Mouse (Mus musculus): ENCODE data around the gene Wbp11. TPM values are rescaled to one million over a fixed set of nuclear protein-coding genes. Genes with fewer than 3 reads are reported as not detected.

Wbp11 gene
- polyA plus RNA-seq, 1 experiment: 72.3 TPM

GRCm38 (mm10) chr6:136776392-136776791 is 51.6 kb downstream of the Wbp11 start:
- Histone ChIP-seq H3K36me3 (ENCODE audit: control insufficient read depth, insufficient read depth, low read length) (no peaks in the 10 kb centered on the region), H3K4me1 (replicated peaks; ENCODE audit: control insufficient read depth, insufficient read depth, low read length) (no peaks in the 10 kb centered on the region), H3K27me3 (ENCODE audit: control insufficient read depth, insufficient read depth, low read length) (no peaks in the 10 kb centered on the region), H3K4me3 (ENCODE audit: control insufficient read depth, insufficient read depth, low read length) (no peak overlapping the region), H3K27ac (ENCODE audit: control insufficient read depth, insufficient read depth, low read length) (no peak overlapping the region)
- no peak for DNase-seq
- 97% methylated on average over 1 of the region's 1 CpGs for WGBS
- TF ChIP-seq CTCF (IDR thresholded peaks at IDR 0.05; ENCODE audit: borderline replicate concordance, control insufficient read depth, extremely low read depth, insufficient read depth, low read length, poor library complexity) (no peak), POLR2A (IDR thresholded peaks at IDR 0.05; ENCODE audit: control insufficient read depth, extremely low read depth, insufficient read depth, low read length, poor library complexity) (no peak)

- Histone ChIP-seq H3K27me3 (ENCODE audit: control insufficient read depth, insufficient read depth, low read length) (no peaks in the 10 kb centered on the region), H3K4me3 (ENCODE audit: control insufficient read depth, insufficient read depth, low read length) (no peak overlapping the region), H3K27ac (ENCODE audit: control insufficient read depth, insufficient read depth, low read length) (no peak overlapping the region), H3K36me3 (ENCODE audit: control insufficient read depth, insufficient read depth, low read length) (no peaks in the 10 kb centered on the region), H3K4me1 (replicated peaks; ENCODE audit: control insufficient read depth, insufficient read depth, low read length) (no peaks in the 10 kb centered on the region)
- no peak for TF ChIP-seq POLR2A (IDR thresholded peaks at IDR 0.05; ENCODE audit: control insufficient read depth, extremely low read depth, insufficient read depth, low read length, poor library complexity)
- no peak for DNase-seq
- WGBS: 92% methylated on average over 7 of the region's 7 CpGs
Observed at GRCm38 (mm10) chr6:136769859-136770258, 58.2 kb downstream of the Wbp11 start.

GRCm38 (mm10) chr6:136769143-136769542 is 58.9 kb downstream of the Wbp11 start:
- Histone ChIP-seq H3K27me3 (ENCODE audit: control insufficient read depth, insufficient read depth, low read length) (no peaks in the 10 kb centered on the region), H3K4me3 (ENCODE audit: control insufficient read depth, insufficient read depth, low read length) (no peak overlapping the region), H3K36me3 (ENCODE audit: control insufficient read depth, insufficient read depth, low read length) (no peaks in the 10 kb centered on the region), H3K4me1 (replicated peaks; ENCODE audit: control insufficient read depth, insufficient read depth, low read length) (no peaks in the 10 kb centered on the region), H3K27ac (ENCODE audit: control insufficient read depth, insufficient read depth, low read length) (no peak overlapping the region)
- WGBS: 92% methylated on average over 8 of the region's 8 CpGs
- no peak for TF ChIP-seq CTCF (IDR thresholded peaks at IDR 0.05; ENCODE audit: borderline replicate concordance, control insufficient read depth, extremely low read depth, insufficient read depth, low read length, poor library complexity)
- no peak for TF ChIP-seq POLR2A (IDR thresholded peaks at IDR 0.05; ENCODE audit: control insufficient read depth, extremely low read depth, insufficient read depth, low read length, poor library complexity)
- DNase-seq: no peak

GRCm38 (mm10) chr6:136763912-136764311 is 64.1 kb downstream of the Wbp11 start:
- no peak overlapping the region for H3K27ac ChIP-seq (ENCODE audit: control insufficient read depth, insufficient read depth, low read length)
- no peaks in the 10 kb centered on the region for H3K36me3 ChIP-seq (ENCODE audit: control insufficient read depth, insufficient read depth, low read length)

More at GRCm38 (mm10) chr6:136763912-136764311, 64.1 kb downstream of the Wbp11 start:
- 50% methylated on average over 1 of the region's 1 CpGs for WGBS
- no peak for DNase-seq
- no peaks in the 10 kb centered on the region for H3K4me1 ChIP-seq (replicated peaks; ENCODE audit: control insufficient read depth, insufficient read depth, low read length)
- no peak for TF ChIP-seq CTCF (IDR thresholded peaks at IDR 0.05; ENCODE audit: borderline replicate concordance, control insufficient read depth, extremely low read depth, insufficient read depth, low read length, poor library complexity)
- no peak for TF ChIP-seq POLR2A (IDR thresholded peaks at IDR 0.05; ENCODE audit: control insufficient read depth, extremely low read depth, insufficient read depth, low read length, poor library complexity)
- no peaks in the 10 kb centered on the region for H3K27me3 ChIP-seq (ENCODE audit: control insufficient read depth, insufficient read depth, low read length)
- no peak overlapping the region for H3K4me3 ChIP-seq (ENCODE audit: control insufficient read depth, insufficient read depth, low read length)

Other genes with a start within 250 kb of the Wbp11 start
- 31.4 and 37.1 TPM in 2 replicates for gene Plbd1, start 166.3 kb downstream of the Wbp11 start, polyA plus RNA-seq (2012; rRNA removed)
- 0.22 and 0.31 TPM in 2 replicates for gene Gucy2c, start 46.5 kb downstream of the Wbp11 start, polyA plus RNA-seq (2012; rRNA removed)
- 14.5 and 17.8 TPM in 2 replicates for gene Hist4h4, start 23.8 kb downstream of the Wbp11 start, polyA plus RNA-seq (2012; rRNA removed)
- 309 and 326 TPM in 2 replicates for gene H2afj, start 20.0 kb downstream of the Wbp11 start, polyA plus RNA-seq (2012; rRNA removed)
- 0.86 and 2.3 TPM in 2 replicates for gene BC049715, start 607 bp downstream of the Wbp11 start, polyA plus RNA-seq (2012; rRNA removed)
- 0.13 and 0.24 TPM in 2 replicates for gene Smco3, start 7.2 kb upstream of the Wbp11 start, polyA plus RNA-seq (2012; rRNA removed)
- 12.8 and 13.3 TPM in 2 replicates for gene Art4, start 29.5 kb upstream of the Wbp11 start, polyA plus RNA-seq (2012; rRNA removed)
- gene Mgp, start 47.6 kb upstream of the Wbp11 start, polyA plus RNA-seq (2012; rRNA removed): 173 and 274 TPM in 2 replicates
- 1.8 and 2.4 TPM in 2 replicates for gene Erp27, start 93.9 kb upstream of the Wbp11 start, polyA plus RNA-seq (2012; rRNA removed)
- 0.01 TPM in 1 of 2 replicates, not detected in the other for gene Pde6h, start 95.6 kb upstream of the Wbp11 start, polyA plus RNA-seq (2012; rRNA removed)
- 644 and 667 TPM in 2 replicates for gene Arhgdib, start 113.7 kb upstream of the Wbp11 start, polyA plus RNA-seq (2012; rRNA removed)